Mouse (Mus musculus): ENCODE measurements around the gene Cfap61. TPM values are rescaled to one million over a fixed set of nuclear protein-coding genes. Genes with fewer than 3 reads are reported as not detected.

Cfap61 gene
- total RNA-seq, 2 experiments from 2014 or later = 0.41 to 0.79 TPM

DNA sequence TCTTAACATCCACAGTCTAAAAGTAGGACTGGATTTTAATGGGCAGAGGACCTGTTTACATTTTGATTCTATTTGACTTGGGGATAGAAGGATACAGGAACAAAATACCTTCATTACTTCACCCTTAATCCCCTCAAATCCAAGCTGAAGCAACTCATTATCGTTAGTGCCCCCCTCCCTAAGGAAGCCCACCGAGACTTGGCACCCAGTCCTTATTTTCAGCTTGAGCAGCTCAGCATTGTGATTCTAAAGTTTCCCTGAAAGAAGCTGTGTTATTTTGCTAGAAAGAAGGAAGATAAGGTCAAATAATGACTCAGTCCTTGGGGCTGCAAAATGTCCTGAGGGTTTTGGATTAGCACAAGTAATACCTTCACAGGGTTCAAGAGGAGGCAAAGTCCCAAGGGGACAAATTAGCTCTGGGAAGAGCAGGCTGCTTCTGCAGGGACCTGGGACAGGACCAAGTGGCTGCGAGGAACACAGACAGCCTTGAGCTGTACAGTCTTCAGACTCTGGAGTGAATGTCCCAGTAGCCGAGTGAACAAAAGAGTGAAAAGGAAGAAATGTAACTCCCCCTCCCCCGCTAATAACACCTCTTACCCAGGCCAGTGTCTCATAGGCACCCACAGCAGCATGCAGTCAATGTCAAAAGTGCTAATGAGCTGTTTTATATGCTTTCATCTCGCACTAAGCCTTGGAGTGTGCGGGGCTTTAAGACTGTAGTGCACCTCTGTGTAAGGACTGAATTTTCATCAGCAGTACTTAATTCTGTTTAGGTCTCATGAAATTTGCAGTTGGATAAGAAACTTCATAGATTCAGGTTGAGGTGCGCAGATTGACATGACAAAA lies 81.0 kb downstream of the Cfap61 start:
- DNase-seq = no peak

DNA sequence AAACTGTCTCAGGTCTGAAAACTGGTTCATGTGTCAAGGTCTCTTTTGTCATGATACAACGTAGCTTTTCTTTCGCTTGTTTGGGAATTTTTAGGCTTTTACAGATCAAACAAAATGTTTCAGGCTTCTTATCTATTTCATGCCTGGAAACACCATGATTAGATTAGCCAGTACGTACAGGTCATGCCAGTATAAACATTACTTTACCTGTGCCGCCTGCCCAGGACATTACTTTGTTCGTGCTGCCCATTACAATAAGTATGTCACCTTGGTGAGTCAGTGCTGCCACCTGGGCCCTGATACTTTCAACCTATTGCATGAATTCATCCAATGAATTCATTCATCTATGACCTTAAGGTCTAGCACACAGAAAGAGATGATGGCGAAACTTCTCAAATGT lies 88.3 kb downstream of the Cfap61 start:
- DNase-seq = no peak

GRCm38 (mm10) chr2:146043640-146044039 lies 109.1 kb downstream of the Cfap61 start:
- no peak for DNase-seq

DNA sequence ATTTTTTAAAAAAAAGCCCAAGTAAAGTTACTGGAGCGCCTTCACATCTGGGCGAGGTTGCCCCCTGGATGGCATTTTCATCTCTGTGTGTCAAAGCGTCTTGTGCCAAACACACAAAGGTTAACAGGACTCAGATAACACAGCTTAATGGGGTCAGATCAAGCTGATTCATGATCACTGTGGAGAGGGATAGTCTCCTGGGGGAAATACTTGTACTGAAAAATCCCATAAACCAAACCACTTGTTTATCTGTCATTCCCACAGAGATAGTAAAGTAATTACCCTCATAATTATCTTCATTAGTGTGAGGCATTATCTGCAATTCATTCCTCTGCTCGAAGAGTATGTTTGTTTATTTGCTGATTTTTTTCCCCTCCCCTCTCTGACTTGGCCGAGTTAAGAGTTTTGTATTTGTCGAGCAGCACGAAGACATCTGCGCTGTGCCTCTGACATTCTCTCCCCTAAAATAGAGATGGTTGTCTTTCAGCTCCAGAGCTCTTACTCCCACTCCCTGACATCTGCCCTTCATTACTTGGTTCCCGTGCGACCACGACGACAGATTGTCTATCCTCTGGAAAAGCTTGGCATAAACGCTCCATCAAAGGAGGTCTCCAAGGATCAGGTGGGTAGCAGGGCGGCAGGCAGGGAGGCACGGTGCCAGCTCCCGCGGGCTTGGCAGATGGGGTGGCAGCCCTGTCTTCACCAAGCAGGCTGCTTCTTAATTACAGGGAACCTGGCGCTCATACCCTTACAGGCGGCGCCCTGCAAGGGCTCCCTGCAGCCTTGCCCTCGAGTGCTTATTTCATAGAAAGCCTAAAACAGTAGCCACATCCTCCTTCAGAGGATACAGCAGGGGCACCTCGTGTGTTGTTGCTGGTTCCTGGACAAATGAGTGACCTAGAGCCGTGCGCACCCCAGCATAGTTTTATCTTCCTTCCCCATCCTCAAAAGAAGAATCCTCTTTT lies 110.6 kb downstream of the Cfap61 start:
- peak; percentile 25 for DNase-seq

GRCm38 (mm10) chr2:146047691-146048090 lies 113.1 kb downstream of the Cfap61 start:
- DNase-seq = no peak

DNA sequence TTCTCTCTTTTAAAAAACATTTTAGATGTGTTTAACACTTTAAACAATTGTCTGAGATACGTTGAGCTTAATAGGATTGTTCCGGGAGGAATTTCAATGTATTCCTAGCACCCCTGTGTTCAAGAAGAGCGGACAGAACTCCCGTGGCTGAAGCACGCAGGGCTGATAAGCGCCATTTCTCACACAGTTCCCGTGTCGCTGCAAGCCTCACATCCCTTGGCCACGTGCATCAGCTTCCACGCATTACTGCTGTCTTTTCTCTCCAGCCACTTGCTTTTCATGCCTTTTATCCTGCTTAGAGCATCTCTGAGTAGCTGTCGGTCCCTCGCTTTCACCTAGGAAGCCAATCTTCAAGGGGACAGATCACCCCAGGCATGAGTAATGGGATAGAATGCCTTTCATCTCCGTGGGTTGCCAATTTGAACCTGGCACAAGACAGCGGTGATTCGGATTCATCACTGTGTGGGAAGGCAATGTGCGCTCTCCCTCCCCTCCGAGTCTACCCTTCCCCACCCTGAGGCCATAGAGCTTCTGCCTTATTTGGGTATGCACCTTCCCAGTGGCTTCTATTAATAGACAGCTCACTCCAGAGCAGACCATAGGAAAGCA lies 113.7 kb downstream of the Cfap61 start:
- no peak for DNase-seq

DNA sequence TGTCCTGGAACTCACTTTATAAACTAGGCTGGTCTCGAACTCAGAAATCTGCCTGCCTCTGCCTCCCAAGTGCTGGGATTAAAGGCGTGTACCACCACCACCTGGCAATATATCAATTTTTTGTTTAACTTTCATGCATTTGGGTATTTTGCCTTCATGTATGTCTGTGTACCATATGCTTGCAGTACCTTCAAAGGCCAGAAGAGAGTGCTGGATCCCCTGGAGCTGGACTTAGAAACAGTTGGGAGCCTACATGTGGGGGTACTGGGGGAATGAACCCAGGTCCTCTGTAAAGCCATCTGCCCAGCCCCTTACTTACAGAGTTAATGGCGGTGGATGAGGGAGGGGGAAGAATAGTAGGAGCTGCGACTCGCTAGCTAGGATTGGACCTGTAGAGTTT lies 114.8 kb downstream of the Cfap61 start:
- no peak for DNase-seq

- DNase-seq = no peak
Measured at GRCm38 (mm10) chr2:146050069-146050468, 115.5 kb downstream of the Cfap61 start.

DNA sequence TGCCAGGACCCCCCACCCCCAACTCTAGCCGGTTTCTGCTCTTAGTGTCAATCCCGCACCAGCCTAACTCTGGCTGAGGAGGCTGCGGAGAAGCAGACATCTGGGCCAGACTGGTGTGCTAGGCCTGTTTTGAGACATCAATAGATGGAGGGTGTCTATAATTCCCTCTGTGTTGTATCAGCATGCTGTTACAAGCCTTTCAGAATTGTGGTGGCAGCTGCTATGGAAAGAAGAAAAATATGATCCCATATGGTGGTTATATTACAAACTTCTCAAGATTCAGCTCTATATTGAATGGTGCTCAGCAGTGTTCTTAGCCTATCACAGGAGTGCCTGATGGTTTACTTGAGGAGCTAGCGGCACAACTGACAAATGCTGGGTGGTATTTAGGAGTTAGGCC lies 116.8 kb downstream of the Cfap61 start:
- DNase-seq = no peak

DNA sequence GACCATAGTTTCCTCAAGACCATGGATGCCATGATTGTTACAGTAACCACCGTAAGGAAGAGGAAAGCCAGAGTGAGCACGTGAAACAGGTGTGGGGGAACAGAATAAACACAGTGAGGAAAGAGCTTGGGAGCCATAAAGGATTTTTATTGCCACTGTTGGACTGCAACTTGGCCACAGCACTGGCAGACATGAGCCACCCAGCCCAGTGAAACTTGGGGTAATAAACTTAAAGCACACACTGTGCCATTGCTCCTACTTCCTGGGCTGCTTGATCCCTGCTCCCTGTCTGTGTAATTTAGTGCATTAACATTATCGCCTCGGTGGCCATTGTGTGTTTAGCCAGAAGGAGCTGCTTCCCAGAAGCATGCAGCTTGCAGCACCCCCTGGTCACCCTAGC lies 122.5 kb downstream of the Cfap61 start:
- no peak for DNase-seq

GRCm38 (mm10) chr2:146058791-146059190 lies 124.2 kb downstream of the Cfap61 start:
- no peak for DNase-seq

GRCm38 (mm10) chr2:146061421-146062300 lies 127.1 kb downstream of the Cfap61 start:
- DNase-seq = no peak

DNA sequence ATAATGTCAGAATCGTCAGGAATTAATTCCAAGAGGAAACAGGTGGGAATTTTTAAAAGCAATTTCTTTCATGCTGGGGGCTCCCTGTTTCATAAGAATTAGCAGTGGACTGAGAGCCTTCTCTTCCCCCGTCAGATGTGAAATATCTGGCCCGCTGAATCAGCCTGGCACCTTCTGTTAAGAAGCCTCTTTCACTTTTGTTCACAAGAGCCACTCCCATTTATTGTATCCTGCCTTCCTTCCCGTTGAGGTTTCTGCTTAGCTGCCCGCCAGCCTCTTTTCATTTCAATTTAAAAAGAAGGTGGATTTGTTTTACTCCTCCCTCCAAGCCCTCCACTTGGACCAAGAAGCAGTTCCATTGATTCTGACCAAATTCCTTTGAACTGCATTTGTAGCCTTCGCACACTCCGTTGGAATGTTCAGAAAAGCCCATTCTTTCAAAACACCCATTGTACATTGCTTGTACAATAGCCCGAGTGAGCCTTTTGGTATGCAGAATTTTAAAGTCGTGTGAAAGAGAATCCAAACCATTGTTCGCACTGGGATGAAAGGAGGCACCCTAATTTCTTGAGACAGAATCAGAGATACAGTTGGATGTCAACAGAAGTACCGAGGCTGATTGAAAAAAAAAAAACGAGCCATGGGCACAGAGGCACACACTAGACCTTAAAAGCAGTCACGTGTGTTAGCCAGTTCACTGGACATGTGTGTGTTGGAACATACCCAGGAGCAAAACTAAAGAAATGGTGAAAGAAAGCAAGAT lies 127.9 kb downstream of the Cfap61 start:
- DNase-seq = no peak

DNA sequence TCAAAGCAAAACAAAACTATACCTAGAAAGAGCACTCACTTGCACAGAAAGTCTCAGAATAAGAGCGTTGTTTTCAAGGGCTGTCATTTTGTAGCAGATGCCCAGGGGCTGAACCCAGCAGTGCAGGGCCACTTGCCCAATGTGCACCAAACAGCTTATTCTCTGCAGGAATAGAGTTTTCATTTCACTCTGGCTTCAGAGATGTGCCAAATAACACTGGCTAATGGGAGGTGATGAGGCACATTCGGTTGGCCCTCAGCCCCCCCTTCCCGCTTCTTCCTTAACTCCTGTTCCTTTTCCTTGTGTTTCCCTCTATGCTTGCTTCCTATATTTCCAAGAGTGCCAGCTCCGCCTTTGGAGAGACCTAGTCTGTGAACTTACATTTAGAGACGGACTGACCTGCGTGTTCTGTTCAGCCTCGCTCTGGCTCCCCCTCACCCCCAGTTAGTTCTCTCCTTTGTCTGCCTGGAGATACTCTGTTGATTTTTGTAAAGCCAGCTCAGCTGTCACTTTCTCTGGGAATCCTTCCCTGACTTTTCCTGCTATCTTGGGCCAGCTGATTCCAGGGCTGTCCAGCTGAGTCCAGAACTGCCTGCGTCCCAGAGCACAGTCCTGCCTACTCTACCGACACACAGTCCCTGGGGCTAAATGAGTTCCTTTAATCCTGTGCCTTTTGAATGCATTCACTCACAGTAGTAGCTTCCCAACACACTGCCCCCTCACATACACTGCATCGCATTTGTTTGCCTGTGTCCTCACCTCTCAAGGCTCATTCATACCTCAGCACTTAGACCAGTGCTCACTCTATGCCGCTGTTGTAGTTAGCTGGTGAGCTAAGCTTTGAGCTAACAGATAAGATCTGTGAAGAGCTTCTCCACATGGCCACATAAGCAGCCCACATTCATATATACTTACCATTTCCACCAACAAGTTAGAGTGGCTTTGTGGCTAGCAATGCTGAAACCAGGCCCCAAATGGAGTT lies 128.8 kb downstream of the Cfap61 start:
- DNase-seq = no peak

GRCm38 (mm10) chr2:146067364-146067763 lies 132.8 kb downstream of the Cfap61 start:
- DNase-seq = no peak

DNA sequence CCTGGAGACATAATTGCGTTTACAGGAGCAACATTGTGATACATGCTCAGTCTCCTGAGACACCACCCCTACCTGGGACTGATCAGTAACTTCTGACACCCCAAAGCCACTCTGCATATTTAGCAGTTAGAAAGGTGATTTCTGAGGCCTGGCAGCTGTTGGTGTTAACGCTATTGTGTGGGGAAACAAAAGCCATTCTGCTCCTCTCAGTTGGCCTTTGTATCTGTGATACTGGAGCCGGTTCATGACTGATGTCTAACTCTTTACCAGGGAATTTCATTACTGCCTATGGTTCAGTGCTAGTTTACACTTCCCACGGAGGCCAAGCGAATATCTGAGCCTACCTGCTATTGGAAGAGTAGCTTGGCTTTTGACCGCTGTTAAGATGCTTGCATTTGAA lies 138.7 kb downstream of the Cfap61 start:
- DNase-seq = no peak

- DNase-seq = no peak
Measured at GRCm38 (mm10) chr2:146077117-146077516, 142.5 kb downstream of the Cfap61 start.

DNA sequence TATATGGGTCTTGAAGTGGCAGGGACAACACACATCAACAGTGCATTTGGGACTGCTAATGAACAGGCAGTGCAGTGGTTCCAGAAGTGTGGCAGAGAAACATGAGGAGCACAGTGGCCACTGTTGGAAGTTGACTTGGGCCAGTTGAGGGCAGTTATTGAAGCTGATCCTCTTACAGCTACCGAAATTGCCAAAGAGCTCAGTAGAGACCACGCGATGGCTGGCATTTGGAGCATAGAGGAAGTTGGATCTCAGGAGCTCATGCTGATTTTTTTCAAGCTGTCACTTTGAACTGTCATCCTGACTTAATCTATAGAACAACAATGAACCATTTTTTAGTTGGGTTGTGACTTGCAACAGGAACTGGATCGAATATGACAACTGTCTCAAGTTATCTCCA lies 145.7 kb downstream of the Cfap61 start:
- DNase-seq = no peak

GRCm38 (mm10) chr2:146083326-146083871 lies 148.8 kb downstream of the Cfap61 start:
- no peak for DNase-seq

DNA sequence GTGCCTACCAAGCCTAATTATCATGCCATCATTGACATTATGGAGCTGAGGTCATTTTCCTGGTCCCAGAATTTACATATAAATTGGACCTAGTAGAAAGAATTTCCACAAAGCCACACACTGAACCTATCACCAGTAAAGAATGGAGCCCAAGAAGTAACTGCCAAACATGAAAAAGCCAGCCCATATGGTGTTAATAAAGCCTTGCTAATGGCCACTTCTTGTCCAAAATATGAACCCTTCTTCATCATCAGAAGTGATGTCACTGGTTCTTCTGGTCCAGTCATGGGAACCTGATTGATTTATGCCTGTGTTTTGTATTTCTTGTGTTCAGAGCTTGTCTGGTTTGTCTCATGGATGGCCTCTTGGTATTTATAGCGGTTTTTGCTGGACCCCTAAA lies 152.8 kb downstream of the Cfap61 start:
- no peak for DNase-seq
